Mouse (Mus musculus) CH12.LX (cell line): ENCODE results near the gene Dedd. TPM values are rescaled to one million over a fixed set of nuclear protein-coding genes. Genes with fewer than 3 reads are reported as not detected.

Experiments used
- DNase-seq: peaks from one replicate; pipeline ENCODE4 v3.0.0-alpha.2; 2013; ENCODE audit errors: extremely low read depth
- H3K27ac ChIP-seq: 2 replicates; pipeline ENCODE4 v1.5.1; 2012; ENCODE audit warnings: low read depth, mild to moderate bottlenecking, control low read depth, moderate library complexity; ENCODE audit not compliant: insufficient read depth
- H3K27me3 ChIP-seq: replicated peaks from 2 replicates; pipeline ENCODE3; 2012; ENCODE audit warnings: inconsistent platforms
- H3K36me3 ChIP-seq, 2 experiments: replicated peaks in 1 of 2; 2 replicates each; pipeline versions ENCODE3 to v1.6.1; 2012; ENCODE audit warnings: inconsistent platforms in 1 of 2, low read length in 1 of 2, mild to moderate bottlenecking in 1 of 2, mixed read lengths in 1 of 2, moderate library complexity in 1 of 2; ENCODE audit not compliant: control insufficient read depth in 1 of 2, insufficient read depth in 1 of 2
- H3K4me1 ChIP-seq, 2 experiments: 2 replicates each; pipeline ENCODE4 v1.6.1; 2012; ENCODE audit warnings: inconsistent platforms in 1 of 2, moderate library complexity in 1 of 2; ENCODE audit not compliant: insufficient read depth in 2 of 2, control insufficient read depth in 1 of 2
- H3K4me2 ChIP-seq: 2 replicates; pipeline ENCODE4 v1.6.1; 2012; ENCODE audit warnings: low read depth, mild to moderate bottlenecking, control low read depth; ENCODE audit not compliant: poor library complexity, insufficient read depth, severe bottlenecking
- H3K4me3 ChIP-seq, 3 experiments: fragments of 150-350 bp in 1 of 3; sonication (generic) in 1 of 3; replicated peaks in 1 of 3; 2 replicates each; pipeline versions ENCODE3 to v1.5.1; 2011 to 2012; ENCODE audit warnings: low read depth in 2 of 3, low read length in 2 of 3, mild to moderate bottlenecking in 2 of 3, moderate library complexity in 2 of 3, control low read depth in 1 of 3, improper control_type of control experiment in 1 of 3, inconsistent platforms in 1 of 3, mixed read lengths in 1 of 3; ENCODE audit not compliant: poor library complexity in 1 of 3
- H3K79me2 ChIP-seq: replicated peaks from 2 replicates; pipeline ENCODE4 v1.6.1; 2012; ENCODE audit warnings: mild to moderate bottlenecking, moderate library complexity; ENCODE audit not compliant: control insufficient read depth, poor library complexity, insufficient read depth, severe bottlenecking; ENCODE audit errors: extremely low read depth
- H3K9ac ChIP-seq: 2 replicates; pipeline ENCODE4 v1.6.1; 2012; ENCODE audit warnings: low read depth, mild to moderate bottlenecking, control low read depth, moderate library complexity; ENCODE audit not compliant: insufficient read depth
- H3K9me3 ChIP-seq: replicated peaks from 2 replicates; pipeline ENCODE3; 2012; ENCODE audit warnings: low read length, inconsistent platforms, mixed read lengths
- CHD1 ChIP-seq: IDR thresholded peaks from 2 replicates; pipeline ENCODE4 v1.6.1; 2012; ENCODE audit warnings: low read depth, low read length, improper control_type of control experiment, inconsistent platforms
- CTCF ChIP-seq, 2 experiments: IDR thresholded peaks in 1 of 2; conservative IDR thresholded peaks in 1 of 2; 2 replicates each; pipeline ENCODE4 v1.5.1; 2011 to 2012; ENCODE audit warnings: low read depth in 2 of 2, low read length in 2 of 2, improper control_type of control experiment in 1 of 2, inconsistent platforms in 1 of 2, mild to moderate bottlenecking in 1 of 2, moderate library complexity in 1 of 2
- ELF1 ChIP-seq: IDR thresholded peaks from 2 replicates; pipeline ENCODE4 v1.6.1; 2014; ENCODE audit warnings: low read depth, mild to moderate bottlenecking, inconsistent platforms, low read length, improper control_type of control experiment
- EP300 ChIP-seq: IDR thresholded peaks from 2 replicates; pipeline ENCODE4 v1.6.1; 2011; ENCODE audit warnings: low read length, improper control_type of control experiment
- ETS1 ChIP-seq: conservative IDR thresholded peaks from 2 replicates; pipeline ENCODE4 v1.6.1; 2012; ENCODE audit warnings: low read depth, mild to moderate bottlenecking, inconsistent platforms, low read length, improper control_type of control experiment, moderate library complexity
- GABPA ChIP-seq: IDR thresholded peaks from 2 replicates; pipeline ENCODE4 v1.6.1; 2012; ENCODE audit warnings: low read depth, low read length, improper control_type of control experiment, inconsistent platforms; ENCODE audit not compliant: insufficient replicate concordance
- HCFC1 ChIP-seq: IDR thresholded peaks from 2 replicates; pipeline ENCODE4 v1.6.1; 2012; ENCODE audit warnings: low read depth, mild to moderate bottlenecking, inconsistent platforms, low read length, improper control_type of control experiment
- IRF4 ChIP-seq: IDR thresholded peaks from 2 replicates; pipeline ENCODE4 v1.6.1; 2014; ENCODE audit warnings: low read depth, mild to moderate bottlenecking, inconsistent platforms, low read length, improper control_type of control experiment
- JUND ChIP-seq: conservative IDR thresholded peaks from 2 replicates; pipeline ENCODE4 v1.6.1; 2011; ENCODE audit warnings: low read depth, low read length, improper control_type of control experiment
- KAT2A ChIP-seq: IDR thresholded peaks from 2 replicates; pipeline ENCODE4 v1.6.1; 2012; ENCODE audit warnings: low read length, improper control_type of control experiment, inconsistent platforms; ENCODE audit not compliant: insufficient replicate concordance
- MAFK ChIP-seq: IDR thresholded peaks from 2 replicates; pipeline ENCODE4 v1.6.1; 2011; ENCODE audit warnings: low read length, improper control_type of control experiment; ENCODE audit not compliant: insufficient replicate concordance
- MAX ChIP-seq: IDR thresholded peaks from 2 replicates; pipeline ENCODE4 v1.6.1; 2011; ENCODE audit warnings: low read length, improper control_type of control experiment
- MAZ ChIP-seq: IDR thresholded peaks from 2 replicates; pipeline ENCODE4 v1.6.1; 2012; ENCODE audit warnings: low read depth, mild to moderate bottlenecking, inconsistent platforms, low read length, improper control_type of control experiment, moderate library complexity
- MEF2A ChIP-seq: IDR thresholded peaks from 2 replicates; pipeline ENCODE4 v1.6.1; 2014; ENCODE audit warnings: low read depth, mild to moderate bottlenecking, inconsistent platforms, low read length, improper control_type of control experiment, borderline replicate concordance
- MYC ChIP-seq: IDR thresholded peaks from 2 replicates; pipeline ENCODE4 v1.6.1; 2011; ENCODE audit warnings: low read depth, mild to moderate bottlenecking, improper control_type of control experiment, low read length
- NELFE ChIP-seq: IDR thresholded peaks from 2 replicates; pipeline ENCODE4 v1.6.1; 2011; ENCODE audit warnings: low read depth, low read length, improper control_type of control experiment
- PAX5 ChIP-seq: IDR thresholded peaks from 2 replicates; pipeline ENCODE4 v1.6.1; 2012; ENCODE audit warnings: low read length, inconsistent platforms, mixed read lengths
- POLR2A ChIP-seq: IDR thresholded peaks from 2 replicates; pipeline ENCODE4 v1.6.1; 2011; ENCODE audit warnings: low read depth, mild to moderate bottlenecking, improper control_type of control experiment, low read length
- POLR2AphosphoS2 ChIP-seq: IDR thresholded peaks from 2 replicates; pipeline ENCODE4 v1.6.1; 2011; ENCODE audit warnings: low read depth, low read length, improper control_type of control experiment
- RAD21 ChIP-seq: IDR thresholded peaks from 2 replicates; pipeline ENCODE4 v1.6.1; 2011; ENCODE audit warnings: low read depth, mild to moderate bottlenecking, low read length, improper control_type of control experiment, moderate library complexity
- RCOR1 ChIP-seq: conservative IDR thresholded peaks from 2 replicates; pipeline ENCODE4 v1.6.1; 2012; ENCODE audit warnings: low read depth, mild to moderate bottlenecking, inconsistent platforms, low read length, improper control_type of control experiment
- SIN3A ChIP-seq: IDR thresholded peaks from 2 replicates; pipeline ENCODE4 v1.6.1; 2012; ENCODE audit warnings: low read length, improper control_type of control experiment, inconsistent platforms
- SMC3 ChIP-seq: IDR thresholded peaks from 2 replicates; pipeline ENCODE4 v1.6.1; 2011; ENCODE audit warnings: low read depth, low read length, improper control_type of control experiment
- TCF12 ChIP-seq: IDR thresholded peaks from 2 replicates; pipeline ENCODE4 v1.6.1; 2014; ENCODE audit warnings: low read depth, mild to moderate bottlenecking, inconsistent platforms, low read length, improper control_type of control experiment
- USF1 ChIP-seq: IDR thresholded peaks from 2 replicates; pipeline ENCODE4 v1.6.1; 2014; ENCODE audit warnings: low read depth, mild to moderate bottlenecking, inconsistent platforms, low read length, improper control_type of control experiment
- USF2 ChIP-seq: conservative IDR thresholded peaks from 2 replicates; pipeline ENCODE4 v1.6.1; 2011; ENCODE audit warnings: low read depth, low read length, improper control_type of control experiment
- ZC3H11A ChIP-seq: IDR thresholded peaks from 2 replicates; pipeline ENCODE4 v1.6.1; 2012; ENCODE audit warnings: low read depth, mild to moderate bottlenecking, inconsistent platforms, low read length, improper control_type of control experiment
- ZMIZ1 ChIP-seq: IDR thresholded peaks from 2 replicates; pipeline ENCODE4 v1.6.1; 2012; ENCODE audit warnings: low read depth, mild to moderate bottlenecking, inconsistent platforms, low read length, improper control_type of control experiment
- ZNF384 ChIP-seq: IDR thresholded peaks from 2 replicates; pipeline ENCODE4 v1.6.1; 2012; ENCODE audit warnings: low read depth, low read length, improper control_type of control experiment, inconsistent platforms
- dilution Hi-C: fragments of 300-500 bp; cut with MboI; formaldehyde crosslinking; loops from 2 replicates; pipeline ENCODE4 v1.14.3; 2020; ENCODE audit warnings: low sequenced_read_pairs; ENCODE audit not compliant: extremely low pct_unique_long_range_greater_than_20kb, extremely low pct_ligation_motif_present
- in situ Hi-C: fragments of 300-500 bp; cut with MboI; formaldehyde crosslinking; loops from 3 replicates; pipeline ENCODE4 v1.14.3; 2019; ENCODE audit warnings: low sequenced_read_pairs, low pct_ligation_motif_present, low pct_unique_long_range_greater_than_20kb, mixed read lengths
- polyA plus RNA-seq: library from polyadenylated mRNA; unstranded; fragments of >175 nt; gene quantifications from 2 replicates; pipeline ENCODE4 v1.2.1, GENCODE M21; 2012; ENCODE audit warnings: low read depth; ENCODE audit not compliant: insufficient read length
- total RNA-seq, 2 experiments: library from RNA; depleted of rRNA; stranded (reverse); fragments of 300-350 nt in 1 of 2; fragments of >200 nt in 1 of 2; gene quantifications; 2 replicates each; pipeline ENCODE4 v1.2.3; 2012 to 2014

Gene Dedd
- total and polyA plus RNA-seq, 3 experiments = 14.5 to 34.5 (median 21.5) TPM

GRCm38 (mm10) chr1:171369845-171370556 is 41.1 kb downstream of the Dedd start, which contains the start of gene Nectin4:
TSS of gene Nectin4 (plus strand) at chr1:171370099.
- TF ChIP-seq ZNF384 (no peak), SIN3A (no peak), ZC3H11A (no peak), CTCF (conservative IDR thresholded peaks at IDR 0.05 in 1 of 2, IDR thresholded peaks at IDR 0.05 in 1 of 2; ENCODE audit: low read depth in 2 of 2, low read length in 2 of 2) (no peak), POLR2A (no peak), MAZ (no peak), ELF1 (no peak), TCF12 (no peak), MAX (no peak), POLR2AphosphoS2 (no peak), MYC (no peak), EP300 (no peak), MAFK (no peak), ZMIZ1 (no peak), CHD1 (no peak), USF2 (no peak), ETS1 (no peak), MEF2A (no peak), PAX5 (no peak), RAD21 (no peak)
- H3K9me3 ChIP-seq = no peaks in the 10 kb centered on the region
- H3K36me3 ChIP-seq = no peaks in the 10 kb centered on the region
- no peak within 1 kb of the TSS for H3K9ac ChIP-seq
- H3K79me2 ChIP-seq = no peaks in the 10 kb centered on the region
- no peak for DNase-seq
- in situ Hi-C loops (no loop called here), dilution Hi-C loops (no loop called here)
- no peaks in the 10 kb centered on the region for H3K4me1 ChIP-seq
- no peak within 1 kb of the TSS for H3K27ac ChIP-seq
- no peak within 1 kb of the TSS for H3K4me2 ChIP-seq
- no peak within 1 kb of the TSS for H3K4me3 ChIP-seq
- H3K27me3 ChIP-seq = peaks cover 3% of the 10 kb centered on the region

DNA sequence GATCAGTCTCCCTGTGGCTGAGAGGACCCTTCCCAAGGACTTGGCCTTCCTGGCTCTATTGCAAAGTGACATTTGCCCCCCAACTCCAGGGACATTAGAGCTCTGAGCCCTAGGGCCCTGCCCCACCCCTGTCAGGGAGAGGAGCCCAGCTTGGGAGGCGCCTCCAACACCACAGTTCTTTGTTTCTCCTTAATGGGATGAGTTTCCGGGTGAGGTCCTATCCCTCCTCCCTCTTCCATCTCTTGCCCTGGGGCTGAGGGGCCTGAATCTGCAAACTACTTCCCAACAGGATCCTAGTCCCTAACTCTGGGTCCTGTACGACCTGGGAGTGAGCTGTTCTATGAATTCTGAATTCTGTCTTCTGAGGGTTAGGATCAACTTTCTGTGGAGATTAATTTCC is 43.9 kb downstream of the Dedd start:
- H3K27me3 ChIP-seq = peaks cover 3% of the 10 kb centered on the region

More for the DNA sequence above, 43.9 kb downstream of the Dedd start:
- Histone ChIP-seq H3K36me3 (no peaks in the 10 kb centered on the region), H3K27ac (no peak overlapping the region), H3K79me2 (no peaks in the 10 kb centered on the region), H3K4me2 (no peak overlapping the region), H3K4me1 (peaks cover under 1 to 2% of the 10 kb centered on the region in 2 experiments), H3K9ac (no peak overlapping the region), H3K4me3 (no peak overlapping the region), H3K9me3 (no peaks in the 10 kb centered on the region)
- in situ Hi-C loops = no loop called here
- DNase-seq = no peak
- dilution Hi-C loops = no loop called here
- TF ChIP-seq HCFC1 (no peak), NELFE (no peak), MEF2A (no peak), IRF4 (no peak), ZC3H11A (no peak), RCOR1 (no peak), ETS1 (no peak), JUND (no peak), POLR2A (no peak), GABPA (no peak), SMC3 (no peak), KAT2A (no peak), RAD21 (no peak), CTCF (conservative IDR thresholded peaks at IDR 0.05 in 1 of 2, IDR thresholded peaks at IDR 0.05 in 1 of 2; ENCODE audit: low read depth in 2 of 2, low read length in 2 of 2) (no peak), USF1 (no peak), MAX (no peak), ZNF384 (no peak)
